Mouse (Mus musculus): ENCODE data around the gene Rgs7bp.
"Not testable (repeated sequence)": the region's sequence is repeated elsewhere in the genome, so short reads cannot be mapped to it uniquely, and the experiment has no call there.

The Rgs7bp gene

GRCm38 (mm10) chr13:104937759-104938158, 117.0 kb downstream of the Rgs7bp start:
- no peak for DNase-seq (ENCODE audit: low read depth, low spot score)

GRCm38 (mm10) chr13:104936586-104936985, 118.1 kb downstream of the Rgs7bp start:
- DNase-seq (ENCODE audit: low read depth, low spot score) = no peak

DNA sequence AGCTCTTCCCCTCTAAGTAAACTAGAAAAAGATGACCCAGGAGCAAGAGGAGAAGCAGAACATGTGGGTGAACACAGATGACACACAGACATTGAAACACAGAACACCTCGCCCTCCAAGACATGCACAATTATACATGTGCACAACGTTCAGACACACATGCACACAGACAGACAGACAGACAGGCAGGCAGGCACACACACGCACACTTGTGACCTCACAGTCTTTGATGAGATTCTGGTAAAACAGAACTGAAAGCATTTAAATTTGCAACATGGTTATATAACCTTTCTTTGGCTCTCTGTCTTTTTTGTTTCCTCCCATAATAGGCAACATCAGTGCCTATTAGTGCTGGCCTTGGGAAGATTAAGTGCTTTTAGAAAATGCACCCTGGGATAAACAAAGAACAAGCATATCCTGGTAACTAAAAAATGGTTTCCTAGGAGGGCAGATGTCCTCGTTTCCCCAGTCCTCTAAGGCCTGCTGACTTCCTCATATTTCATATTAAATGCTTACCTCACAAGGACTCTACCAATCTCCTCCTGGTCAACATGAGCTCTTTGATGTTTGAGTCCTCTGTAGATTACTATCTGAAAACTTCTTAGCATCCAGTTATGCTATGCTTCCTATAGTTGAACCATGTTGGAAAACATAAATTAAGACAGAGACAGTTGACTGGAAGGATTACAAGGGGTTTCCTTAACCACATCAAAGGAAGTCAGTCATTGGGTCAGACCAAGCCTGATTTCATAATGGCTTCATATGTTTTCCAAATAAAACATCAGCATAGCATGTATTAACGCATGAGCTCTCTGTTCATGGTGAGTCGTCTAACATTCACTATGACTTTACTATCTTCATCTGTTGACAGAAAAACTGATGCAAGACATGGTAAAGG, 122.8 kb downstream of the Rgs7bp start:
- DNase-seq (ENCODE audit: low read depth, low spot score) = no peak

- DNase-seq (ENCODE audit: low read depth, low spot score) = no peak
These were observed 123.9 kb downstream of the Rgs7bp start for GRCm38 (mm10) chr13:104930814-104931213.

DNA sequence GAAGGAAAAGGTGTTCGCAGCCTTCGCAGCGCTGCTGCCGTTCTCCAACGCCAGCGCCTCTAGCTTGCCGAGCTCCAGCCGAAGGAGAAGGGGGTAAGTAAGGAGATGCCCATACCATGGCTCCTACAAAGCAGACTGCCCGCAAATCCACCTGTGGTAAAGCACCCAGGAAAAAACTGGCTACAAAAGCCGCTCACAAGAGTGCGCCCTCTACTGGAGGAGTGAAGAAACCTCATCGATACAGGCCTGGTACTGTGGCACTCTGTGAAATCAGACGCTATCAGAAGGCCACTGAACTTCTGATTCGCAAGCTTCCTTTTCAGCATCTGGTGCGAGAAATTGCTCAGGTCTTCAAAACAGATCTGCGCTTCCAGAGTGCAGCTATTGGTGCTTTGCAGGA, 136.1 kb downstream of the Rgs7bp start:
- DNase-seq (ENCODE audit: low read depth, low spot score) = no peak

- DNase-seq (ENCODE audit: low read depth, low spot score) = not testable (repeated sequence)
These were observed 138.0 kb downstream of the Rgs7bp start for GRCm38 (mm10) chr13:104916771-104917170.

GRCm38 (mm10) chr13:104916106-104916505, 138.6 kb downstream of the Rgs7bp start:
- DNase-seq (ENCODE audit: low read depth, low spot score) = no peak

DNA sequence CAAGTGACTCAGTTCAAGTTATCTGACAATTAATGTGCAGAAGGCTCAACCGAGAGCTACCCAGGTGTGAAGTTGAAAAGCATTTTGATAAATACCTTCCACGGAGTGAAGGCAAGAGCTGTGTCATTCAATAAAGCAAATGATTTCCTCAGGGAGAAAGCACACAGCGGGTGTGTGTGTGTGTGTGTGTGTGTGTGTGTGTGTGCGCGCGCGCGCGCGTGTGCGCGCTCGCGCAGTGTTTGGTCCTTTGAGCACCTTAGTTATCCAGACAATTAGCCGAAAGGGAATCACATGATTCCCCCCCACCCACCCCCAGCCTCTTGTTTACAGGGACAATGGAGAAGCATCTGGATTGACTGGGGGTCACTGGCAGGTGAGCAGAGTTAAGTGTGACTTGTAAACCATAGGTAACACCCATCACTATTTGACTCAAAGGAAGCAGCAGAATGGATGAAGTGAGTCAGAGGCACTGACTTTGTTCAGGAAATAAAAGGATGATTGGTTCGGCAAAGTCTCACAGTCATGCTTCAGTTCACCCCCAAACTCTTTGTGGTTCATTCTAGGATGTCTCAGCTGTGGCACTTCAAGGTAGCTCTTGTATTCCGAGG, 140.3 kb downstream of the Rgs7bp start:
- no peak for DNase-seq (ENCODE audit: low read depth, low spot score)

GRCm38 (mm10) chr13:104911626-104912025, 143.1 kb downstream of the Rgs7bp start:
- DNase-seq (ENCODE audit: low read depth, low spot score) = not testable (repeated sequence)

DNA sequence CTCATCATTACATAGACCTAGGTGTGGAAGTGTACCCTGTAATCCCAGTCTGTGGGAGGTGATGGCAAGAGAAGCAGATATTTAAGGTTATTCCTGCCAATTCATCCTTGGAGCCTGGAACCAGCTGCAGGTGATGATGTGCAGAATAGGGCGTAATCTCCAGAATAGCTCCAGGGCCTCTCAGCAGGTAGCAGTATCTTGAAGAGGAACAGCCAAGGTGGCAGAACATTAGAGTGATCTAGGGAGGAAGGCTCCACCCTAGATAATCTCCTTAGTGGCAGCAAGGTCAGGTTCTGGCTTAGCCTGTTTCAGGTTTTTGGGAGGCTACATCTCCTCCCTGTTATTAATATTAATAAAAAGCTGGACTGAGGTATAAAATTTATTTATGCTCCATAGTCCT, 143.7 kb downstream of the Rgs7bp start:
- DNase-seq (ENCODE audit: low read depth, low spot score) = not testable (repeated sequence)

DNA sequence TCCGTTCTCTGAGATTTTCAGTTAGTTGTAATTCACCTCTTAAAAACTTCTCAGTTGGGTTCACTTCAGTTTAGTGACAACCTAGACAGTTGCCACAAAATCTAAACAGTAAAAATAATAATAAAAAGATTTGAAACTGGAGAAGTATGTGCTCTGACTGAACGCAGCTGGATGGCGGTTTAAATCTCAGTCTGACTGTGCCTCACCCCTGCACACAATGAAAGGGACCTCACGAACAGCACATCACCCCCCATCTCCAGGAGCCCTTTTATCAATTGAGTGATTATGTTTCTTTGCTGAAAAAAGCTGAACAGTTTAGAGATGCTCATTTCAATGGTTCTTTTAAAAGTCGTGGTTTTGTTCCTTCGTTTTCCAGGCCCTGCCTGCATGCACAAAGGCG, 146.0 kb downstream of the Rgs7bp start:
- DNase-seq (ENCODE audit: low read depth, low spot score) = no peak

All from mesoderm, embryonic 11.5 days (tissue).